Mouse (Mus musculus): ENCODE data around the gene Duoxa1. TPM values are rescaled to one million over a fixed set of nuclear protein-coding genes. Genes with fewer than 3 reads are reported as not detected.

Gene Duoxa1
- polyA plus RNA-seq, 1 experiment from 2014 or later, result not detected

DNA sequence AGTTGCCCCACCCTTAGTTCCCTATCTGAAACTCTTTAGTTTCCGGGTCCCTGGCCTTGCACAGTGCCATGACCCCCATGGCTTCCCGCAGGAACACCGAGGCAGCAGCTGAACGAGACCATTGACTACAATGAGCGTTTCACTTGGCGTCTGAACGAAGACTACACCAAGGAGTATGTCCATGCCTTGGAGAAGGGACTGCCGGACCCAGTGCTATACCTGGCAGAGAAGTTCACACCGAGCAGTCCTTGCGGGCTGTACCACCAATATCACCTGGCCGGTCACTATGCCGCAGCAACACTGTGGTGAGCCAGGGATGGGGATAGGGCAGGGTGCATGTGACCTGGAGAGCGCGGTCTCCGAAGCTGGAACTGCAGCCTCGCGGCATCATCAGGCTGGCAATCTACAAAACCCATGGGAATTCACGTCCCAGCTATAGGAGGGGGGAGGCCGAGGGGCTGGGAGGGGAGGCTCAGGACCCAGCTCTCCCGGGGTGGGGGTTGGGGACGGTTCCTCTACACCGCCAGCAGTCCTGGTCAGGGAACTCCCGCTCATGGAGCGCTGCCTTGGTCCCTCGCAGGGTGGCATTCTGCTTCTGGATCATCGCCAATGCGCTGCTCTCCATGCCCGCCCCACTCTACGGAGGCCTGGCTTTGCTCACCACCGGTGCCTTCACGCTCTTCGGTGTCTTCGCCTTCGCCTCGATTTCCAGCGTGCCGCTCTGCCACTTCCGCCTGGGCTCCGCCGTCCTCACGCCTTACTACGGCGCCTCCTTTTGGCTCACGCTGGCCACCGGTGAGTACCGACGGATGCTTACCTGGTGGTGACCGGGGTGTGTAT is 12.2 kb downstream of the Duoxa1 start:
- no peak overlapping the region for H3K27ac ChIP-seq (ENCODE audit: low read length)
- peak; percentile 26 for ATAC-seq
- 1% methylated on average over 48 of the region's 48 CpGs for WGBS
- no peaks in the 10 kb centered on the region for H3K9me3 ChIP-seq (ENCODE audit: control insufficient read depth, low read length)
- peaks cover 60% of the 10 kb centered on the region for H3K27me3 ChIP-seq (replicated peaks; ENCODE audit: control insufficient read depth, insufficient read depth, low read length)
- peak overlapping the region; percentile 45 for H3K4me3 ChIP-seq (ENCODE audit: low read length)
- peak overlapping the region; percentile 34; the same call in 1 of the 2 replicates for H3K9ac ChIP-seq (ENCODE audit: low read depth, low read length)
- peak overlapping the region; percentile 81 for H3K4me2 ChIP-seq (ENCODE audit: low read depth, low read length)
- H3K4me1 ChIP-seq (ENCODE audit: control insufficient read depth, insufficient read depth, low read length), result peaks cover 28% of the 10 kb centered on the region
- no peaks in the 10 kb centered on the region for H3K36me3 ChIP-seq (ENCODE audit: control insufficient read depth, insufficient read depth, low read length)

- Histone ChIP-seq H3K9me3 (ENCODE audit: control insufficient read depth, low read length) (no peaks in the 10 kb centered on the region), H3K9ac (ENCODE audit: low read depth, low read length) (no peak overlapping the region), H3K36me3 (ENCODE audit: control insufficient read depth, insufficient read depth, low read length) (no peaks in the 10 kb centered on the region), H3K27ac (ENCODE audit: low read length) (no peak overlapping the region), H3K27me3 (replicated peaks; ENCODE audit: control insufficient read depth, insufficient read depth, low read length) (peaks cover 64% of the 10 kb centered on the region), H3K4me3 (ENCODE audit: low read length) (no peak overlapping the region), H3K4me1 (ENCODE audit: control insufficient read depth, insufficient read depth, low read length) (peaks cover 28% of the 10 kb centered on the region), H3K4me2 (ENCODE audit: low read depth, low read length) (no peak overlapping the region; the same call in 1 of the 2 replicates)
- no peak for ATAC-seq
- 5% methylated on average over 14 of the region's 14 CpGs for WGBS
These were observed 12.9 kb downstream of the Duoxa1 start for GRCm38 (mm10) chr2:122300656-122301020.

DNA sequence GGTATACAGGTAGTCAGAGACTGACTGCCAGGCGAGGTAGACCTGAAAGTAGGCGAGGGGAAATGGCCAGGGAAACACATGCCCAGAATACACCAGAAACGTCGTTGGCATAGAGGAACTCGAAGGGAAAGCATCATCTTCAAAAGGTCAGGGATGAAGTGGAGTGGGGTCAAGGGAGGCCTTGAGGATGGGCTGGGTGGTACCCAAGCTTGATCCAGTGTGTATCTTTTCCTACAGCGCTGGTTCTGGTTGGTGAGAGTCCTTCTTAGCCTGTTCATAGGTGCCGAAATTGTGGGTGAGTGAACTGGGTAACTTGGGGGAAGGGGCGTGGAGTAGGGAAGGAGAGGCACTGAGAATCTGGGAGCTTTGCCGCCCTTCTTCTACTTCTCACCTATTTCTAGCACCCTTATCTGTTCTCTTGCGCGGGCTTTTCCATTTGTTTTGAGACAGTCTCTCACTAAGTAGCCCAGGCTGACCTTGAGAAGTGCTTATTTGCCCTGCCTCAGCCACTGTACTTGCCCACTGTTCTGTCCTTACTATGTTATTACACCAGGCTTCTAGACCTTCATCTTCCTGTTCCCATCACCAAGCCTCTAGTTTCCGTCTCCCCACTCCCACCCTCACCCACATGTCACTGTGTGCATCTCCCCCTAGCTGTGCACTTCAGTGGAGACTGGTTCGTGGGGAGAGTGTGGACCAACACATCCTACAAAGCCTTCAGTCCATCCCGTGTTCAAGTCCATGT is 13.4 kb downstream of the Duoxa1 start:
- Histone ChIP-seq H3K4me3 (ENCODE audit: low read length) (no peak overlapping the region), H3K36me3 (ENCODE audit: control insufficient read depth, insufficient read depth, low read length) (no peaks in the 10 kb centered on the region), H3K27me3 (replicated peaks; ENCODE audit: control insufficient read depth, insufficient read depth, low read length) (peaks cover 64% of the 10 kb centered on the region), H3K9me3 (ENCODE audit: control insufficient read depth, low read length) (no peaks in the 10 kb centered on the region), H3K27ac (ENCODE audit: low read length) (no peak overlapping the region), H3K4me1 (ENCODE audit: control insufficient read depth, insufficient read depth, low read length) (peaks cover 28% of the 10 kb centered on the region), H3K4me2 (ENCODE audit: low read depth, low read length) (no peak overlapping the region), H3K9ac (ENCODE audit: low read depth, low read length) (no peak overlapping the region)
- no peak for ATAC-seq
- WGBS, result 21% methylated on average over 14 of the region's 14 CpGs

DNA sequence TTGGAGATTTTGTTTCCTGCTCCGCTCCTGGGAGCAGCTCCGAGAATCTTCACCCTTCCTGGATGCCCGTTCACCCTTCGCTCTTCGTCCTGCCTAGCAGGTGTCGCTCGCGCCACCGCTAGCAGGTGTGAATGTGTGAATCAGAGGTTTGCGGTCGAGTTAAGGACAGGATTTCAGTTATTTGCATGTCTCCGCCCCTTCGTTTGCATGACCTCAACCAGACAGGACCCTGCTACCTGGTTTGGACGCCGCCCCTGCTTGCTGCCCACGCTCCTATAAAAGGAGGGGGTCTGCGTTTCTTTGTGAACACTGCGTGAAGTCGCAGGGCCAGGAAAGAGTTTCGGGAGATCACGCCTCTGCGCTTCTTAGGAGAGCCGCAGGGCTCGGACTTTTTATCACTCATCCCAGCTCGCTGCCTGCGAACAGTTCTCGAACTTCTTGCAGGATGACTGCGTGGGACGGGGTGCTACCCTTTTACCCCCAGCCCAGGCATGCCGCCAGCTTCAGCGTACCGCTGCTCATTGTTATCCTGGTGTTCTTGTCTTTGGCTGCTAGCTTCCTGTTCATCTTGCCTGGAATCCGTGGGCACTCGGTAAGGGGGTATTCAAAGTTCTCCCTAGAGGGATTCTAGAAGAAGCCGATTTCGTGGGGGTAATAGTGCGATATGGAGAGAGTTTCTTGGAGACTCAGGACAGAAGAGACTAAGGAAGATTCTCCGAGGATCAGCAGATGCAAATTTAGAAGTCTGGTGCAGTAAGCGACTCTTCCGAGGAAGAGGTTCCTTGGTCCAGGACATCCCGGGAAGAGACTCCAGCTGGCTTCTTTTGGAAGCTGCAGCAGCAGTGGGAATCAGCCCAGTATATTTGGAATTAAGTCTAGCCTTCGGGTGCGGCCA is 14.7 kb downstream of the Duoxa1 start, which contains the start of gene Duoxa2:
Gene Duoxa2, plus strand, starts transcription at position 305 of the 895 bp plus-strand sequence.
- H3K36me3 ChIP-seq (ENCODE audit: control insufficient read depth, insufficient read depth, low read length), result no peaks in the 10 kb centered on the region
- 1% methylated on average over 43 of the region's 43 CpGs for WGBS
- H3K9ac ChIP-seq (ENCODE audit: low read depth, low read length), result no peak within 1 kb of the TSS
- H3K9me3 ChIP-seq (ENCODE audit: control insufficient read depth, low read length), result no peaks in the 10 kb centered on the region
- peak within 1 kb of the TSS; percentile 37 for H3K4me3 ChIP-seq (ENCODE audit: low read length)
- no peak for ATAC-seq
- H3K27me3 ChIP-seq (replicated peaks; ENCODE audit: control insufficient read depth, insufficient read depth, low read length), result peaks cover 74% of the 10 kb centered on the region
- H3K4me2 ChIP-seq (ENCODE audit: low read depth, low read length), result peak within 1 kb of the TSS; percentile 57
- H3K4me1 ChIP-seq (ENCODE audit: control insufficient read depth, insufficient read depth, low read length), result peaks cover 28% of the 10 kb centered on the region
- H3K27ac ChIP-seq (ENCODE audit: low read length), result no peak within 1 kb of the TSS

GRCm38 (mm10) chr2:122298096-122298499 is 15.4 kb downstream of the Duoxa1 start, which contains the start of gene Duox2:
Gene Duox2, minus strand, starts transcription at chr2:122298449.
- 3% methylated on average over 13 of the region's 13 CpGs for WGBS
- peak within 1 kb of the TSS; percentile 37 for H3K4me3 ChIP-seq (ENCODE audit: low read length)
- no peaks in the 10 kb centered on the region for H3K9me3 ChIP-seq (ENCODE audit: control insufficient read depth, low read length)
- no peak within 1 kb of the TSS for H3K9ac ChIP-seq (ENCODE audit: low read depth, low read length)
- H3K36me3 ChIP-seq (ENCODE audit: control insufficient read depth, insufficient read depth, low read length), result no peaks in the 10 kb centered on the region
- ATAC-seq, result no peak
- peaks cover 80% of the 10 kb centered on the region for H3K27me3 ChIP-seq (replicated peaks; ENCODE audit: control insufficient read depth, insufficient read depth, low read length)
- peak within 1 kb of the TSS; percentile 57 for H3K4me2 ChIP-seq (ENCODE audit: low read depth, low read length)
- peaks cover 28% of the 10 kb centered on the region for H3K4me1 ChIP-seq (ENCODE audit: control insufficient read depth, insufficient read depth, low read length)
- H3K27ac ChIP-seq (ENCODE audit: low read length), result no peak within 1 kb of the TSS

DNA sequence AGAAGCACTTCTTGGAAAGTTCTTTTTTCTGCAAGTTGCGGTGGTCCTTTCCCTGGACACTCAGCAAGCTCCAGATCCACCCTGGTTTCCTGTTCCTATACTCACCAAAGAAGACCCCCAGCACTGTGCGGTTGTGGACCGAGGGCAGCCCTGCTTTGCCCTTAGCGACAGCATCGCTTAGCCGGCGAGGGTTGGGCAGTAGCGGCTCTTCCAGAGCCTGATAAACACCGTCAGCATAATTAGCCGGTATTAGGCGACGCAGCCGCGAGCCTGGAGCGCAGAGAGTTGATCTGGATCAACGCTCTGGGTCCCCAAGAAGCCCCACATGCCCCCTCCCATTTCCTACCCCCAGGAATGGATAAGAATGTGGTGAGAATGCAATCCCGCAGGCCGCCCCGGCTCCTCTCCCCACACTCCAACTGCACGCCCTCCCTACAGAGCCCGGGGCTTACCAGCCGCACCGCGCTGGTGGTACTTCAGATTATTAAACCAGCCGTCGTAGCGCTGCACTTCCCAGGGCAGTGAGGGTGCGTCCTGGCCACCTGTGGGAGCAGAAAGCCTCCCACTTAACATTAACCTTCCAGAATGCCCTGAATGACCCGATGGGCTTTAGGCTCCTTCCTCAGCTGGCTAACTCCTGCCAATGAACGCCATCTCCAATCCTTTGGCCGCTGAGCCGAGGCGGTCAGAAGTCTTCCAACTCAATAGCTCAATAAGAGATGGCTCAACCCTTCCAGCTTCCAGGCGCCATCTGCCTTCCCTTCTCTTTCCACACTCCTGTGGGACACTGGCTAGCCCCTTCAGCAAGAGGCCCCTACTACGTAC is 16.0 kb downstream of the Duoxa1 start:
- Histone ChIP-seq H3K36me3 (ENCODE audit: control insufficient read depth, insufficient read depth, low read length) (no peaks in the 10 kb centered on the region), H3K27ac (ENCODE audit: low read length) (no peak overlapping the region), H3K9ac (ENCODE audit: low read depth, low read length) (no peak overlapping the region), H3K4me3 (ENCODE audit: low read length) (no peak overlapping the region), H3K4me1 (ENCODE audit: control insufficient read depth, insufficient read depth, low read length) (peaks cover 28% of the 10 kb centered on the region), H3K4me2 (ENCODE audit: low read depth, low read length) (peak overlapping the region; percentile 30; the same call in 1 of the 2 replicates), H3K9me3 (ENCODE audit: control insufficient read depth, low read length) (no peaks in the 10 kb centered on the region), H3K27me3 (replicated peaks; ENCODE audit: control insufficient read depth, insufficient read depth, low read length) (peaks cover 80% of the 10 kb centered on the region)
- 1% methylated on average over 35 of the region's 35 CpGs for WGBS
- no peak for ATAC-seq

DNA sequence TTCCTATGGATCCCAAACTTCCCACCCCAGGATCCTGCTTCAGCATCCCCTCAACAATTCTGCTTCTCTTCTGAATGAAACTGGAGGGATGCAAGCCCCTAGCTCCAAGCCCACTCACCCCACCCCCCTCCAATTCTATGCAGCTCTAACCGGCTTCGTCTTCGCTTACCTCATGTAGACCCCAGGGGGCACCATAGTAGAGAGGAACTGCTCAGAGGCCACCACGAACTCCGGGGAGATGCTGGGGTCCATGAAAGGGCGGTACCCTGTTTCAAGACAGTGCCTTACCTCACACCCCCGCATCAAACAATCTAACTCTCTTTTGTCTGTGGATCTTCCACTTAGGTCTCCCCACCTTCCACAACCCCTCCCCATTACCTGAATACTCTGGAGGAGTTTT is 18.6 kb downstream of the Duoxa1 start:
- H3K4me3 ChIP-seq (ENCODE audit: low read length), result no peak overlapping the region
- H3K27me3 ChIP-seq (replicated peaks; ENCODE audit: control insufficient read depth, insufficient read depth, low read length), result peaks cover 58% of the 10 kb centered on the region
- H3K4me1 ChIP-seq (ENCODE audit: control insufficient read depth, insufficient read depth, low read length), result peaks cover 16% of the 10 kb centered on the region
- WGBS, result 9% methylated on average over 7 of the region's 7 CpGs
- H3K27ac ChIP-seq (ENCODE audit: low read length), result no peak overlapping the region
- H3K36me3 ChIP-seq (ENCODE audit: control insufficient read depth, insufficient read depth, low read length), result no peaks in the 10 kb centered on the region
- no peaks in the 10 kb centered on the region for H3K9me3 ChIP-seq (ENCODE audit: control insufficient read depth, low read length)
- ATAC-seq, result no peak
- no peak overlapping the region for H3K4me2 ChIP-seq (ENCODE audit: low read depth, low read length)
- no peak overlapping the region for H3K9ac ChIP-seq (ENCODE audit: low read depth, low read length)

DNA sequence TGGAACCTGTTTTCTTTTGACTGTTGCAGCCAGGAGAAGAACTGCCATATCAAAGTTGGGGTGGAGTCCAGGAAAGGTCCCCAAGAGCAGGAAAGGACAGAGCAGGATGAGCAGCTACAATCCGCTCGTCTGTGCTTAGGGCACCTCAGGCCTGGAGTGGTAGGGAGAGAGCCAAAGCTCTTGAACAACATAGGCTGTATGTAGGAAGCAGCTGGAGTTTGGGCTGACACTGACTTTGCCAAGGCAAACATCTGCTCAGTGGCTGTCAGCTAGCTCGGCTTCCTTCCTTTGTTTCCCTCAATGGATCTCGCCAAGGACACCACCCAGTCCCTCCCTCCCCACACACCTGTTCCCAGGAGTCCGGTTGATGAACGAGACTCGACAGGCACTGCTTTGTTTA is 27.4 kb downstream of the Duoxa1 start:
- no peaks in the 10 kb centered on the region for H3K36me3 ChIP-seq (ENCODE audit: control insufficient read depth, insufficient read depth, low read length)
- H3K9me3 ChIP-seq (ENCODE audit: control insufficient read depth, low read length), result no peaks in the 10 kb centered on the region
- H3K27ac ChIP-seq (ENCODE audit: low read length), result no peak overlapping the region
- WGBS, result 41% methylated on average over 7 of the region's 7 CpGs
- no peak overlapping the region for H3K4me2 ChIP-seq (ENCODE audit: low read depth, low read length)
- H3K27me3 ChIP-seq (replicated peaks; ENCODE audit: control insufficient read depth, insufficient read depth, low read length), result no peaks in the 10 kb centered on the region
- no peaks in the 10 kb centered on the region; the same call in 1 of the 2 replicates for H3K4me1 ChIP-seq (ENCODE audit: control insufficient read depth, insufficient read depth, low read length)
- H3K9ac ChIP-seq (ENCODE audit: low read depth, low read length), result no peak overlapping the region
- ATAC-seq, result no peak
- no peak overlapping the region for H3K4me3 ChIP-seq (ENCODE audit: low read length)
